Mouse (Mus musculus) gastrocnemius, adult 18-20 months (tissue): ENCODE measurements at regions not wholly inside any gene's neighbourhood (a gene's known extent, or its start where the extent isn't known, plus 50 kb on each side); places are given as distances from the start of the nearest gene placed in this dataset. TPM values are rescaled to one million over a fixed set of nuclear protein-coding genes. Genes with fewer than 3 reads are reported as not detected.

Source experiments
- DNase-seq: peaks from one replicate; pipeline ENCODE4 v3.0.0; 2021; ENCODE audit warnings: low spot score
- microRNA-seq: library from miRNA; unstranded; fragments of <30 nt; microRNA quantifications from one replicate; pipeline ENCODE4 v1.2.0, GENCODE M21; 2021

GRCm38 (mm10) chr16:50709727-50710126, 118.8 kb upstream of the Ccdc54 start:
- no peak for DNase-seq

- DNase-seq, result no peak
Measured at GRCm38 (mm10) chr16:50707906-50708305, 117.0 kb upstream of the Ccdc54 start.

GRCm38 (mm10) chr16:50705921-50706320, 115.0 kb upstream of the Ccdc54 start:
- DNase-seq, result no peak

GRCm38 (mm10) chr16:50700811-50701517, 110.0 kb upstream of the Ccdc54 start:
- DNase-seq, result no peak

- no peak for DNase-seq
Measured at GRCm38 (mm10) chr16:50700123-50700522, 109.2 kb upstream of the Ccdc54 start.

- DNase-seq, result no peak
Measured at GRCm38 (mm10) chr16:50697722-50698121, 106.8 kb upstream of the Ccdc54 start.

GRCm38 (mm10) chr16:50696052-50696451, 105.1 kb upstream of the Ccdc54 start:
- no peak for DNase-seq

GRCm38 (mm10) chr16:50694045-50694444, 103.1 kb upstream of the Ccdc54 start:
- no peak for DNase-seq

- no peak for DNase-seq
Measured at GRCm38 (mm10) chr16:50690818-50691217, 99.9 kb upstream of the Ccdc54 start.

GRCm38 (mm10) chr16:50689525-50689924, 98.6 kb upstream of the Ccdc54 start:
- DNase-seq, result no peak

GRCm38 (mm10) chr16:50688818-50689506, 98.0 kb upstream of the Ccdc54 start:
- no peak for DNase-seq

GRCm38 (mm10) chr16:50679698-50680097, 88.7 kb upstream of the Ccdc54 start:
- no peak for DNase-seq

- DNase-seq, result no peak
Measured at GRCm38 (mm10) chr16:50673339-50673738, 82.4 kb upstream of the Ccdc54 start.

- no peak for DNase-seq
Measured at GRCm38 (mm10) chr16:50672713-50673112, 81.8 kb upstream of the Ccdc54 start.

- DNase-seq, result no peak
Measured at GRCm38 (mm10) chr16:50671170-50671569, 80.2 kb upstream of the Ccdc54 start.

GRCm38 (mm10) chr16:50664240-50664639, 73.3 kb upstream of the Ccdc54 start:
- DNase-seq, result no peak

Small RNA genes in the stretch of these regions (microRNA-seq; reads per million reads assigned to microRNA genes)
- gene Mir6363, result not detected
